Mouse (Mus musculus) kidney, embryonic 16.5 days (tissue): ENCODE data around the gene AI413582. TPM values are rescaled to one million over a fixed set of nuclear protein-coding genes. Genes with fewer than 3 reads are reported as not detected.

ENCODE experiments used
- ATAC-seq: fragments of 200-750 bp; cut with Nextera tagmentation; 2 replicates; pipeline ENCODE4 v1.8.0; 2017; ENCODE audit warnings: moderate TSS enrichment; ENCODE audit not compliant: low FRiP score, low TSS enrichment
- H3K27ac ChIP-seq: fragments of 300-500 bp; sonication (generic); 2 replicates; pipeline ENCODE4 v1.5.1; 2014; ENCODE audit warnings: low read length
- H3K27me3 ChIP-seq: fragments of 300-500 bp; sonication (generic); 2 replicates; pipeline ENCODE4 v1.6.1; 2014; ENCODE audit warnings: low read length, control low read depth, mixed read lengths; ENCODE audit not compliant: insufficient read depth
- H3K36me3 ChIP-seq: fragments of 300-500 bp; sonication (generic); 2 replicates; pipeline ENCODE4 v1.6.1; 2014; ENCODE audit warnings: low read length, control low read depth, mixed read lengths; ENCODE audit not compliant: insufficient read depth
- H3K4me1 ChIP-seq: fragments of 300-500 bp; sonication (generic); 2 replicates; pipeline ENCODE4 v1.6.1; 2014; ENCODE audit warnings: low read length, control low read depth, mixed read lengths; ENCODE audit not compliant: insufficient read depth
- H3K4me2 ChIP-seq: fragments of 300-500 bp; sonication (generic); replicated peaks from 2 replicates; pipeline ENCODE4 v1.6.1; 2014; ENCODE audit warnings: low read depth, low read length
- H3K4me3 ChIP-seq: fragments of 300-500 bp; sonication (generic); 2 replicates; pipeline ENCODE4 v1.5.1; 2014; ENCODE audit warnings: mild to moderate bottlenecking, low read length
- H3K9ac ChIP-seq: fragments of 300-500 bp; sonication (generic); replicated peaks from 2 replicates; pipeline ENCODE4 v1.6.1; 2014; ENCODE audit warnings: low read length
- H3K9me3 ChIP-seq: fragments of 300-500 bp; sonication (generic); 2 replicates; pipeline ENCODE4 v1.6.1; 2016; ENCODE audit warnings: low read length, control low read depth
- WGBS: fragments of 180-500 bp; shearing (Covaris S2); extraction: QIAGEN DNeasy Blood & Tissue Kit; methylation state at CpG from one replicate; pipeline ENCODE4 v1.1.7; 2014; 5-methylcytosine and 5-hydroxymethylcytosine counted together
- polyA plus RNA-seq: library from polyadenylated mRNA; unstranded; fragments of >200 nt; fragmentation: Nextera tagmentation; extraction: Ambion mirVana; gene quantifications from 2 replicates; pipeline ENCODE4 v1.2.1, GENCODE M21; 2015

AI413582 gene
- polyA plus RNA-seq, 1 experiment from 2014 or later = 23.4 TPM

GRCm38 (mm10) chr17:27580392-27581068 is 15.0 kb upstream of the AI413582 start:
- no peak overlapping the region for H3K4me2 ChIP-seq
- no peak overlapping the region for H3K4me3 ChIP-seq
- no peaks in the 10 kb centered on the region for H3K27me3 ChIP-seq
- no peaks in the 10 kb centered on the region for H3K9me3 ChIP-seq
- WGBS = 79% methylated on average over 20 of the region's 20 CpGs
- no peak overlapping the region for H3K27ac ChIP-seq
- H3K9ac ChIP-seq = no peak overlapping the region
- no peaks in the 10 kb centered on the region for H3K4me1 ChIP-seq
- 0 out of 2 replicates have a peak, but pooled peaks have one; percentile 6 for ATAC-seq
- H3K36me3 ChIP-seq = peaks cover 46% of the 10 kb centered on the region

GRCm38 (mm10) chr17:27579816-27580215 is 14.3 kb upstream of the AI413582 start:
- H3K27me3 ChIP-seq = no peaks in the 10 kb centered on the region
- H3K9ac ChIP-seq = no peak overlapping the region
- no peak overlapping the region for H3K4me2 ChIP-seq
- WGBS = 78% methylated on average over 8 of the region's 8 CpGs
- ATAC-seq = no peak
- H3K4me1 ChIP-seq = no peaks in the 10 kb centered on the region
- no peak overlapping the region for H3K4me3 ChIP-seq
- H3K27ac ChIP-seq = no peak overlapping the region
- H3K36me3 ChIP-seq = peaks cover 46% of the 10 kb centered on the region
- no peaks in the 10 kb centered on the region for H3K9me3 ChIP-seq

GRCm38 (mm10) chr17:27578487-27578886 is 12.9 kb upstream of the AI413582 start:
- no peak overlapping the region for H3K4me2 ChIP-seq
- no peaks in the 10 kb centered on the region for H3K4me1 ChIP-seq
- no peak overlapping the region for H3K27ac ChIP-seq
- 91% methylated on average over 10 of the region's 10 CpGs for WGBS
- no peak overlapping the region for H3K9ac ChIP-seq
- no peak overlapping the region for H3K4me3 ChIP-seq
- ATAC-seq = no peak
- H3K9me3 ChIP-seq = no peaks in the 10 kb centered on the region
- H3K36me3 ChIP-seq = peaks cover 46% of the 10 kb centered on the region
- no peaks in the 10 kb centered on the region for H3K27me3 ChIP-seq

GRCm38 (mm10) chr17:27577468-27577867 is 11.9 kb upstream of the AI413582 start:
- peak; percentile 52; the same call in 1 of the 2 replicates for ATAC-seq
- H3K9ac ChIP-seq = no peak overlapping the region
- H3K4me1 ChIP-seq = no peaks in the 10 kb centered on the region
- no peaks in the 10 kb centered on the region for H3K9me3 ChIP-seq
- no peak overlapping the region for H3K4me3 ChIP-seq
- peaks cover 40% of the 10 kb centered on the region for H3K36me3 ChIP-seq
- no peak overlapping the region for H3K27ac ChIP-seq
- 56% methylated on average over 6 of the region's 6 CpGs for WGBS
- H3K27me3 ChIP-seq = no peaks in the 10 kb centered on the region
- no peak overlapping the region for H3K4me2 ChIP-seq

GRCm38 (mm10) chr17:27576056-27576455 is 10.5 kb upstream of the AI413582 start:
- Histone ChIP-seq H3K4me1 (no peaks in the 10 kb centered on the region), H3K4me2 (no peak overlapping the region), H3K9ac (no peak overlapping the region), H3K4me3 (no peak overlapping the region), H3K36me3 (peaks cover 28% of the 10 kb centered on the region), H3K27ac (no peak overlapping the region), H3K9me3 (no peaks in the 10 kb centered on the region), H3K27me3 (no peaks in the 10 kb centered on the region)
- no peak for ATAC-seq
- 76% methylated on average over 7 of the region's 7 CpGs for WGBS

GRCm38 (mm10) chr17:27575116-27575776 is 9.7 kb upstream of the AI413582 start:
- no peak overlapping the region for H3K4me2 ChIP-seq
- no peaks in the 10 kb centered on the region for H3K4me1 ChIP-seq
- no peak overlapping the region for H3K4me3 ChIP-seq
- 31% methylated on average over 10 of the region's 10 CpGs for WGBS
- H3K9me3 ChIP-seq = no peaks in the 10 kb centered on the region
- peaks cover 19% of the 10 kb centered on the region for H3K36me3 ChIP-seq
- H3K27me3 ChIP-seq = no peaks in the 10 kb centered on the region
- H3K27ac ChIP-seq = no peak overlapping the region
- no peak overlapping the region for H3K9ac ChIP-seq
- ATAC-seq = no peak

- ATAC-seq = peak; percentile 60; the same call in 1 of the 2 replicates
- Histone ChIP-seq H3K27me3 (no peaks in the 10 kb centered on the region), H3K27ac (no peak overlapping the region), H3K36me3 (peaks cover 14% of the 10 kb centered on the region), H3K4me1 (no peaks in the 10 kb centered on the region), H3K9ac (no peak overlapping the region), H3K9me3 (no peaks in the 10 kb centered on the region), H3K4me3 (no peak overlapping the region), H3K4me2 (no peak overlapping the region)
- WGBS = 87% methylated on average over 15 of the region's 16 CpGs
These were observed 9.0 kb upstream of the AI413582 start for GRCm38 (mm10) chr17:27574470-27575115.

- Histone ChIP-seq H3K9me3 (no peaks in the 10 kb centered on the region), H3K27ac (no peak overlapping the region), H3K9ac (no peak overlapping the region), H3K36me3 (peaks cover 7% of the 10 kb centered on the region; the same call in 1 of the 2 replicates), H3K4me1 (no peaks in the 10 kb centered on the region), H3K27me3 (no peaks in the 10 kb centered on the region), H3K4me2 (no peak overlapping the region), H3K4me3 (no peak overlapping the region)
- WGBS = 81% methylated on average over 10 of the region's 10 CpGs
- no peak for ATAC-seq
These were observed 8.3 kb upstream of the AI413582 start for GRCm38 (mm10) chr17:27573772-27574320.

- H3K27me3 ChIP-seq = no peaks in the 10 kb centered on the region
- no peak overlapping the region for H3K27ac ChIP-seq
- H3K9ac ChIP-seq = no peak overlapping the region
- 70% methylated on average over 8 of the region's 8 CpGs for WGBS
- H3K4me1 ChIP-seq = peaks cover 2% of the 10 kb centered on the region; the same call in 1 of the 2 replicates
- H3K9me3 ChIP-seq = no peaks in the 10 kb centered on the region
- H3K4me3 ChIP-seq = no peak overlapping the region
- no peaks in the 10 kb centered on the region for H3K36me3 ChIP-seq
- no peak overlapping the region for H3K4me2 ChIP-seq
- ATAC-seq = no peak
These were observed 5.8 kb upstream of the AI413582 start for GRCm38 (mm10) chr17:27571315-27571714.
